ENCODE assay signal across 8 mouse cellular contexts in the genomic region with DNA sequence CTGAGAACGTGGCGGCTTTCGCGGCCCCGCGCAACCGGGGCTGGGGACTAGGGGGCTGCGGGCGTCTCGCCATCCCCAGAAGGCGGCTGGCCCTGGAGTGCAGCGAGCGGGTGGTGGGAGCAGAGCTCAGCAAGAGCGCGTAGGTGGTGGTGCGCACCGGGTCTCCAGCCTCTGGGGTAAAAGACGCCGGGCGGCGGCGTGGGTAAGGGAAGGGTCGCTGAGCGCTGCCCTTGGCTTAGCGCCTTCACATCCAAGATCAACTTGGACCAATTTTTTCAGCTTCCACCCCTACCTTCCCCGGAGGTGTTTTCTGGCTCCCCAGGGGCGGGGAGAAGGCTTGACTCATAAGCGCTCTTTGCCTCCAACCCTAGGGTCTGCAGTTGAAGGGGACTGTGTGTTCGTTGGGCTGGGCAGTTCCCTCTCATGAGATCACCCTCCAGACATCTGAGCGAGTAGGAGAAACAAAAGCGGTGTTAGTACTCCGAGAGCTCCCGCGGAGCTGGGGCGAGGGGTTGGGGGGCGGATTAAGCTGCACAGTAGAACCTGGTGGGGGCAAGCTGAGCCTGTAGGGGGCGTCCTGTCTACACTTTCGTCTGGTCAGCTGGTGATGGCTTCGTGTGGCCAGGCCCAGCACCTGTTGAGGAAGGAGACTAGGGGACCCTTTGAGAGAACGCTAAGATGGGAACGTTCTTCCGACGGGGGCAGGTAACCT. TPM values are rescaled to one million over a fixed set of nuclear protein-coding genes. Genes with fewer than 3 reads are reported as not detected.
DNase-seq lines count a peak whose midpoint lies in the region; ATAC-seq and TF ChIP-seq lines count a peak whose summit lies in the region.

No protein-coding gene starts in this region.

- no peak for TF ChIP-seq CTCF in kidney, adult 2 months (conservative IDR thresholded peaks at IDR 0.05; ENCODE audit: insufficient read depth, insufficient read length, low read depth, low read length)

- H3K27ac ChIP-seq in kidney, adult 2 months (ENCODE audit: insufficient read depth, low read depth, low read length), result no peak overlapping the region
- no peak overlapping the region for H3K27ac ChIP-seq in liver, embryonic 16.5 days (ENCODE audit: low read length)

- ATAC-seq in liver, embryonic 16.5 days (ENCODE audit: low read depth), result no peak

- H3K36me3 ChIP-seq in kidney, adult 2 months (ENCODE audit: control insufficient read depth, insufficient read depth, low read length), result no peaks in the 10 kb centered on the region
- no peaks in the 10 kb centered on the region for H3K36me3 ChIP-seq in liver, embryonic 16.5 days (ENCODE audit: control insufficient read depth, insufficient read depth)

- no peaks in the 10 kb centered on the region for H3K4me1 ChIP-seq in kidney, adult 2 months (ENCODE audit: control insufficient read depth, insufficient read depth, low read length)
- no peaks in the 10 kb centered on the region for H3K4me1 ChIP-seq in liver, embryonic 16.5 days (ENCODE audit: control insufficient read depth, low read depth, low read length)

- DNase-seq in kidney, adult 2 months, result no peak
- no peak for DNase-seq in kidney, adult 8-10 months
- peak; percentile 64 for DNase-seq in cerebellum, adult 9-11 months
- peak; percentile 52 to 71 for DNase-seq in frontal cortex, postnatal 10 days (ENCODE audit: low spot score in 2 of 2)
- DNase-seq in kidney, postnatal 10 days, result peak; percentile 69
- peak; percentile 80 for DNase-seq in right cerebral cortex, postnatal 14 days
- DNase-seq in thymus, postnatal 36 days, result no peak

- peak overlapping the region; percentile 45 for H3K4me2 ChIP-seq in liver, embryonic 16.5 days (ENCODE audit: low read depth, low read length)

- 0 out of 2 replicates have a peak overlapping the region, but pooled peaks have one; percentile 3 for H3K4me3 ChIP-seq in kidney, adult 2 months (ENCODE audit: insufficient read depth, low read depth, low read length)
- peak overlapping the region; percentile 36 for H3K4me3 ChIP-seq in liver, embryonic 16.5 days (ENCODE audit: low read depth, low read length)

- peaks cover 4% of the 10 kb centered on the region for H3K27me3 ChIP-seq in kidney, adult 2 months (replicated peaks; ENCODE audit: control insufficient read depth, insufficient read depth, low read length)
- peaks cover 61% of the 10 kb centered on the region for H3K27me3 ChIP-seq in liver, embryonic 16.5 days (ENCODE audit: control insufficient read depth, insufficient read depth, low read depth, low read length)

- WGBS in kidney, adult 2 months, result 3% methylated on average over 43 of the region's 43 CpGs
- 2% methylated on average over 43 of the region's 43 CpGs for WGBS in liver, embryonic 16.5 days (ENCODE audit: insufficient replicate concordance)

- no peak for TF ChIP-seq POLR2A in kidney, adult 2 months (IDR thresholded peaks at IDR 0.05; ENCODE audit: low read depth, low read length)

- H3K9ac ChIP-seq in liver, embryonic 16.5 days (ENCODE audit: low read depth, low read length), result no peak overlapping the region

- H3K9me3 ChIP-seq in liver, embryonic 16.5 days (replicated peaks; ENCODE audit: control insufficient read depth, low read length), result no peaks in the 10 kb centered on the region

RNA-seq across cellular contexts. Expression of a gene that starts 1.7 kb away (rescaled TPM):
- polyA plus RNA-seq in kidney, adult 2 months (2012; rRNA removed), result 0.72 and 0.81 TPM in 2 replicates
- polyA plus RNA-seq in liver, embryonic 16.5 days (2015; fragmentation: Nextera tagmentation; extraction: Ambion mirVana), result 0.15 and 0.53 TPM in 2 replicates

RNA-seq across cellular contexts. Expression of a gene that starts 56.9 kb away (rescaled TPM):
- polyA plus RNA-seq in kidney, adult 2 months (2012; rRNA removed), result 12.1 and 13.5 TPM in 2 replicates
- polyA plus RNA-seq in liver, embryonic 16.5 days (2015; fragmentation: Nextera tagmentation; extraction: Ambion mirVana), result 5.7 and 7.1 TPM in 2 replicates

Comparison
In these comparisons a context has a peak if more than half of its experiments do, and no peak if none do; other contexts are left out.
1. DNase-seq: peak in cerebellum, adult 9-11 months (single experiment), frontal cortex, postnatal 10 days (2 of 2), kidney, postnatal 10 days (single experiment) and right cerebral cortex, postnatal 14 days (single experiment); none in kidney, adult 2 months (single experiment), kidney, adult 8-10 months (0 of 2) and thymus, postnatal 36 days (0 of 2).